8 mouse cellular contexts compared by ENCODE assay signal in genomic region chr7:139234426-139235188, GRCm38 (mm10). TPM values are rescaled to one million over a fixed set of nuclear protein-coding genes. Genes with fewer than 3 reads are reported as not detected.
A peak's percentile ranks its signal among the peaks of the same experiment; 100 is the strongest.
DNase-seq lines count a peak whose midpoint lies in the region; ATAC-seq and TF ChIP-seq lines count a peak whose summit lies in the region.

No protein-coding gene starts in this region.

- H3K9ac ChIP-seq in CH12.LX (ENCODE audit: insufficient read depth, low read depth): no peak overlapping the region
- no peak overlapping the region for H3K9ac ChIP-seq in forebrain, embryonic 14.5 days (ENCODE audit: low read length)
- H3K9ac ChIP-seq in hindbrain, embryonic 12.5 days: no peak overlapping the region
- no peak overlapping the region for H3K9ac ChIP-seq in limb, embryonic 15.5 days
- H3K9ac ChIP-seq in midbrain, embryonic 13.5 days (replicated peaks): peak overlapping the region; percentile 49; the same call in 1 of the 2 replicates

- TF ChIP-seq POLR2A in CH12.LX (IDR thresholded peaks at IDR 0.05; ENCODE audit: low read depth, low read length): no peak

- H3K27ac ChIP-seq in CH12.LX (ENCODE audit: insufficient read depth, low read depth): no peak overlapping the region
- H3K27ac ChIP-seq in forebrain, embryonic 14.5 days (ENCODE audit: low read depth, low read length): no peak overlapping the region
- no peak overlapping the region for H3K27ac ChIP-seq in hindbrain, embryonic 12.5 days
- H3K27ac ChIP-seq in limb, embryonic 15.5 days: no peak overlapping the region
- no peak overlapping the region for H3K27ac ChIP-seq in midbrain, embryonic 13.5 days

- no peak overlapping the region for H3K4me3 ChIP-seq in CH12.LX (replicated peaks in 1 of 3; ENCODE audit: low read depth in 2 of 3, low read length in 2 of 3, poor library complexity in 1 of 3)
- no peak overlapping the region for H3K4me3 ChIP-seq in forebrain, embryonic 14.5 days (ENCODE audit: low read depth, low read length)
- H3K4me3 ChIP-seq in hindbrain, embryonic 12.5 days: no peak overlapping the region
- H3K4me3 ChIP-seq in limb, embryonic 15.5 days: no peak overlapping the region
- H3K4me3 ChIP-seq in midbrain, embryonic 13.5 days (replicated peaks): no peak overlapping the region

- TF ChIP-seq RAD21 in CH12.LX (IDR thresholded peaks at IDR 0.05; ENCODE audit: low read depth, low read length): no peak

- H3K79me2 ChIP-seq in CH12.LX (replicated peaks; ENCODE audit: control insufficient read depth, extremely low read depth, insufficient read depth, poor library complexity, severe bottlenecking): no peaks in the 10 kb centered on the region

- no peaks in the 10 kb centered on the region for H3K36me3 ChIP-seq in CH12.LX (replicated peaks in 1 of 2; ENCODE audit: control insufficient read depth in 1 of 2, insufficient read depth in 1 of 2, low read length in 1 of 2)
- no peaks in the 10 kb centered on the region for H3K36me3 ChIP-seq in forebrain, embryonic 14.5 days (ENCODE audit: control insufficient read depth, insufficient read depth, low read length)
- no peaks in the 10 kb centered on the region for H3K36me3 ChIP-seq in hindbrain, embryonic 12.5 days
- H3K36me3 ChIP-seq in limb, embryonic 15.5 days: no peaks in the 10 kb centered on the region
- H3K36me3 ChIP-seq in midbrain, embryonic 13.5 days: no peaks in the 10 kb centered on the region; the same call in 1 of the 2 replicates

- H3K4me1 ChIP-seq in CH12.LX (ENCODE audit: control insufficient read depth in 1 of 2, insufficient read depth in 2 of 2): no peaks in the 10 kb centered on the region; a peak in 1 of 4 replicates
- H3K4me1 ChIP-seq in forebrain, embryonic 14.5 days (ENCODE audit: control insufficient read depth, insufficient read depth, low read length): 0 out of 2 replicates have a peak, but pooled peaks cover 3% of the 10 kb centered on the region
- H3K4me1 ChIP-seq in hindbrain, embryonic 12.5 days: peaks cover 14% of the 10 kb centered on the region
- H3K4me1 ChIP-seq in limb, embryonic 15.5 days: peaks cover 18% of the 10 kb centered on the region
- peaks cover 16% of the 10 kb centered on the region for H3K4me1 ChIP-seq in midbrain, embryonic 13.5 days (replicated peaks)

- DNase-seq in CH12.LX (ENCODE audit: extremely low read depth) (no peak), MN1 (ENCODE audit: low spot score) (peak; percentile 89)
- DNase-seq in forebrain, embryonic 14.5 days (ENCODE audit: low spot score): peak; percentile 39
- no peak for DNase-seq in T-cell, adult 2 months (ENCODE audit: low spot score)
- DNase-seq in layer of hippocampus, postnatal 36 days: no peak

- dilution Hi-C loops in CH12.LX (cut with MboI; ENCODE audit: extremely low pct_ligation_motif_present, extremely low pct_unique_long_range_greater_than_20kb, low sequenced_read_pairs): no loop called here

- peaks cover 4% of the 10 kb centered on the region for H3K9me3 ChIP-seq in CH12.LX (replicated peaks; ENCODE audit: low read length)
- no peaks in the 10 kb centered on the region for H3K9me3 ChIP-seq in forebrain, embryonic 14.5 days (replicated peaks; ENCODE audit: control insufficient read depth, low read length)
- no peaks in the 10 kb centered on the region for H3K9me3 ChIP-seq in hindbrain, embryonic 12.5 days (replicated peaks)
- H3K9me3 ChIP-seq in limb, embryonic 15.5 days: no peaks in the 10 kb centered on the region
- H3K9me3 ChIP-seq in midbrain, embryonic 13.5 days: no peaks in the 10 kb centered on the region

- ATAC-seq in forebrain, embryonic 14.5 days: 0 out of 2 replicates have a peak, but pooled peaks have one; percentile 35
- peak; percentile 57 for ATAC-seq in hindbrain, embryonic 12.5 days (ENCODE audit: low FRiP score)
- no peak for ATAC-seq in limb, embryonic 15.5 days (ENCODE audit: insufficient number of reproducible peaks, low FRiP score, low TSS enrichment, low read depth)
- peak; percentile 69 for ATAC-seq in midbrain, embryonic 13.5 days

- no peak overlapping the region for H3K4me2 ChIP-seq in CH12.LX (ENCODE audit: insufficient read depth, low read depth, poor library complexity, severe bottlenecking)
- no peak overlapping the region for H3K4me2 ChIP-seq in forebrain, embryonic 14.5 days (ENCODE audit: low read length)
- H3K4me2 ChIP-seq in hindbrain, embryonic 12.5 days (replicated peaks): peak overlapping the region; percentile 35
- 0 out of 2 replicates have a peak overlapping the region, but pooled peaks have one; percentile 2 for H3K4me2 ChIP-seq in limb, embryonic 15.5 days
- H3K4me2 ChIP-seq in midbrain, embryonic 13.5 days (replicated peaks): peak overlapping the region; percentile 27

- in situ Hi-C loops in CH12.LX (cut with MboI; ENCODE audit: low pct_ligation_motif_present, low pct_unique_long_range_greater_than_20kb, low sequenced_read_pairs): loop anchor here (5.0 kb wide), 1 partner anchor 68 kb away; no protein-coding TSS in a partner anchor

- TF ChIP-seq EP300 in CH12.LX (IDR thresholded peaks at IDR 0.05; ENCODE audit: low read length): no peak

- WGBS in forebrain, embryonic 14.5 days: 13% methylated on average over 18 of the region's 18 CpGs
- 8% methylated on average over 18 of the region's 18 CpGs for WGBS in hindbrain, embryonic 12.5 days
- WGBS in limb, embryonic 15.5 days: 16% methylated on average over 18 of the region's 18 CpGs
- WGBS in midbrain, embryonic 13.5 days: 11% methylated on average over 18 of the region's 18 CpGs

- peaks cover 85% of the 10 kb centered on the region for H3K27me3 ChIP-seq in CH12.LX (replicated peaks)
- no peaks in the 10 kb centered on the region for H3K27me3 ChIP-seq in forebrain, embryonic 14.5 days (replicated peaks; ENCODE audit: control insufficient read depth, insufficient read depth, low read length)
- H3K27me3 ChIP-seq in hindbrain, embryonic 12.5 days: peaks cover 3% of the 10 kb centered on the region; the same call in 1 of the 2 replicates
- 0 out of 2 replicates have a peak, but pooled peaks cover 3% of the 10 kb centered on the region for H3K27me3 ChIP-seq in limb, embryonic 15.5 days
- no peaks in the 10 kb centered on the region for H3K27me3 ChIP-seq in midbrain, embryonic 13.5 days

- no peak for TF ChIP-seq CTCF in CH12.LX (conservative IDR thresholded peaks at IDR 0.05 in 1 of 2, IDR thresholded peaks at IDR 0.05 in 1 of 2; ENCODE audit: low read depth in 2 of 2, low read length in 2 of 2)

TF ChIP-seq in CH12.LX, 34 proteins besides CTCF, POLR2A, EP300 and RAD21:
- TF ChIP-seq MAX (IDR thresholded peaks at IDR 0.05; ENCODE audit: low read length): 0 out of 2 replicates have a peak, but pooled peaks have one; percentile 26
- peak; percentile 10; the same call in 1 of the 2 replicates for TF ChIP-seq USF1 (IDR thresholded peaks at IDR 0.05; ENCODE audit: low read depth, low read length)
- no peak for TF ChIP-seq UBTF (IDR thresholded peaks at IDR 0.05; ENCODE audit: low read depth, low read length)

RNA-seq across cellular contexts. Expression of gene Pwwp2b, which starts 13.7 kb away (rescaled TPM):
- total RNA-seq in CH12.LX (2012; rRNA removed): 0.08 TPM in 1 of 2 replicates, not detected in the other
- total RNA-seq in CH12.LX (2014; rRNA removed): not detected in 2 replicates
- polyA plus RNA-seq in CH12.LX (2012; ENCODE audit: insufficient read length, low read depth): not detected in 2 replicates
- 4.2 and 5.3 TPM in 2 replicates for polyA plus RNA-seq in forebrain, embryonic 14.5 days (2014; fragmentation: Nextera tagmentation; extraction: Ambion mirVana)
- polyA plus RNA-seq in hindbrain, embryonic 12.5 days (2016; fragmentation: Nextera tagmentation; extraction: Ambion mirVana): 4.3 and 5.1 TPM in 2 replicates
- polyA plus RNA-seq in limb, embryonic 15.5 days (2015; fragmentation: Nextera tagmentation; extraction: Ambion mirVana): 15.0 and 15.9 TPM in 2 replicates
- polyA plus RNA-seq in midbrain, embryonic 13.5 days (2015; fragmentation: Nextera tagmentation; extraction: Ambion mirVana): 3.1 and 4.1 TPM in 2 replicates
- total RNA-seq in layer of hippocampus, postnatal 36 days (2021): 10 to 100 TPM; 30.0 to 31.6 TPM

RNA-seq across cellular contexts. Expression of gene Stk32c, which starts 21.5 kb away (rescaled TPM):
- total RNA-seq in CH12.LX (2012; rRNA removed): not detected in 2 replicates
- not detected in 2 replicates for total RNA-seq in CH12.LX (2014; rRNA removed)
- polyA plus RNA-seq in CH12.LX (2012; ENCODE audit: insufficient read length, low read depth): not detected in 2 replicates
- 1.5 TPM in 2 replicates for polyA plus RNA-seq in forebrain, embryonic 14.5 days (2014; fragmentation: Nextera tagmentation; extraction: Ambion mirVana)
- polyA plus RNA-seq in hindbrain, embryonic 12.5 days (2016; fragmentation: Nextera tagmentation; extraction: Ambion mirVana): 0.65 and 0.68 TPM in 2 replicates
- polyA plus RNA-seq in limb, embryonic 15.5 days (2015; fragmentation: Nextera tagmentation; extraction: Ambion mirVana): 0.23 and 0.27 TPM in 2 replicates
- 0.49 and 0.79 TPM in 2 replicates for polyA plus RNA-seq in midbrain, embryonic 13.5 days (2015; fragmentation: Nextera tagmentation; extraction: Ambion mirVana)
- total RNA-seq in layer of hippocampus, postnatal 36 days (2021): 100 to 1,000 TPM; 101 to 105 TPM

RNA-seq across cellular contexts. Expression of gene Lrrc27, which starts 21.8 kb away (rescaled TPM):
- 0.21 TPM in 1 of 2 replicates, not detected in the other for total RNA-seq in CH12.LX (2012; rRNA removed)
- not detected in 2 replicates for total RNA-seq in CH12.LX (2014; rRNA removed)
- not detected in 2 replicates for polyA plus RNA-seq in CH12.LX (2012; ENCODE audit: insufficient read length, low read depth)
- 4.8 and 4.9 TPM in 2 replicates for polyA plus RNA-seq in forebrain, embryonic 14.5 days (2014; fragmentation: Nextera tagmentation; extraction: Ambion mirVana)
- 3.2 and 5.3 TPM in 2 replicates for polyA plus RNA-seq in hindbrain, embryonic 12.5 days (2016; fragmentation: Nextera tagmentation; extraction: Ambion mirVana)
- 1.3 and 2.7 TPM in 2 replicates for polyA plus RNA-seq in limb, embryonic 15.5 days (2015; fragmentation: Nextera tagmentation; extraction: Ambion mirVana)
- 4.8 and 6.8 TPM in 2 replicates for polyA plus RNA-seq in midbrain, embryonic 13.5 days (2015; fragmentation: Nextera tagmentation; extraction: Ambion mirVana)
- total RNA-seq in layer of hippocampus, postnatal 36 days (2021): 1 to 10 TPM; 5.3 to 5.5 TPM

Comparison
In these comparisons a context has a peak if more than half of its experiments do, and no peak if none do; other contexts are left out.
1. DNase-seq: peak in MN1 (single experiment) and forebrain, embryonic 14.5 days (single experiment); none in CH12.LX (single experiment), T-cell, adult 2 months (single experiment) and layer of hippocampus, postnatal 36 days (0 of 2).
2. H3K4me2 ChIP-seq: peak in hindbrain, embryonic 12.5 days (single experiment), limb, embryonic 15.5 days (single experiment) and midbrain, embryonic 13.5 days (single experiment); none in CH12.LX (single experiment) and forebrain, embryonic 14.5 days (single experiment).